Mouse (Mus musculus) lung, postnatal 4 days (tissue): ENCODE results near the gene Gm17124.
"Not testable (repeated sequence)": the region's sequence is repeated elsewhere in the genome, so short reads cannot be mapped to it uniquely, and the experiment has no call there.

ENCODE experiments used
- DNase-seq, 2 experiments: peaks; one replicate each; pipeline ENCODE4 v3.0.0; 2021

Gene Gm17124

DNA sequence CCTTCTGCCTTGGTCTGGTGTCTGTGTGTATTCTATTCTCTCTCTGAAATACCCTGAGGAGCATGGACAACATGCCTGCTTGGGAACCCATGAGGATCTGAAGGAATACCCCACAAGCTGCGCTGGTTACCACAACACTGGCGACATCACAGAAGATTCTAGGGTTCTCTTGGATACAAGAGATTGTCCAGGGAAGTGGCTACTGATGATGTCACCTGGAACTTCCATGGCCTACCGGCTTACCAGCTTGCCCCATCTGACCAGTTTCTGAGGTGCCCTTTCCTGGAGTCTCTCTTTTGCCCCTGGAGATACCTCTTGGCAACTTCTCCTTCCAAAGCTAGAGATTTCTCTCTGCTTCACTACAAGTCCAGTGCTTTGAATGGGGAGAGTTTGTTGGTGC, at the start of gene Gm17124:
Gm17124 (minus strand) TSS at position 101 of the 400 bp plus-strand sequence.
- not testable (repeated sequence) for DNase-seq

DNA sequence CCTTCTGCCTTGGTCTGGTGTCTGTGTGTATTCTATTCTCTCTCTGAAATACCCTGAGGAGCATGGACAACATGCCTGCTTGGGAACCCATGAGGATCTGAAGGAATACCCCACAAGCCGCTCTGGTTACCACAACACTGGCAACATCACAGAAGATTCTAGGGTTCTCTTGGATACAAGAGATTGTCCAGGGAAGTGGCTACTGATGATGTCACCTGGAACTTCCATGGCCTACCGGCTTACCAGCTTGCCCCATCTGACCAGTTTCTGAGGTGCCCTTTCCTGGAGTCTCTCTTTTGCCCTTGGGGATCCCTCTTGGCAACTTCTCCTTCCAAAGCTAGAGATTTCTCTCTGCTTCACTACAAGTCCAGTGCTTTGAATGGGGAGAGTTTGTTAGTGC, 42.1 kb upstream of the Gm17124 start, which contains the start of gene Gm3633:
Gm3633 (minus strand) TSS at position 101 of the 400 bp plus-strand sequence.
- not testable (repeated sequence) for DNase-seq
